Mouse (Mus musculus): ENCODE measurements around the gene Sik3. TPM values are rescaled to one million over a fixed set of nuclear protein-coding genes. Genes with fewer than 3 reads are reported as not detected.

The Sik3 gene
- polyA plus RNA-seq, 1 experiment from 2014 or later: 12.6 TPM

GRCm38 (mm10) chr9:46272677-46273454, 260.2 kb downstream of the Sik3 start, which contains the start of gene Zpr1:
TSS of gene Zpr1 (plus strand) at chr9:46273064.
- Histone ChIP-seq H3K27me3 (peaks cover 37% of the 10 kb centered on the region), H3K4me1 (peaks cover 10% of the 10 kb centered on the region), H3K4me3 (peak within 1 kb of the TSS; percentile 96), H3K9me3 (no peaks in the 10 kb centered on the region), H3K27ac (replicated peaks) (peak within 1 kb of the TSS; percentile 52), H3K4me2 (replicated peaks) (peak within 1 kb of the TSS; percentile 97), H3K9ac (replicated peaks) (peak within 1 kb of the TSS; percentile 76), H3K36me3 (peaks cover 29% of the 10 kb centered on the region)
- ATAC-seq (ENCODE audit: low FRiP score, low read depth): peak; percentile 97
- WGBS: 7% methylated on average over 45 of the region's 45 CpGs

Other genes with a start within 250 kb of the Sik3 start
- 16.4 and 17.4 TPM in 2 replicates for gene Cep164, start 184.1 kb upstream of the Sik3 start, polyA plus RNA-seq (2016; fragmentation: Nextera tagmentation; extraction: Ambion mirVana)
- 37.7 and 38.8 TPM in 2 replicates for gene Bace1, start 174.2 kb upstream of the Sik3 start, polyA plus RNA-seq (2016; fragmentation: Nextera tagmentation; extraction: Ambion mirVana)
- 23.1 and 27.8 TPM in 2 replicates for gene Pcsk7, start 106.3 kb upstream of the Sik3 start, polyA plus RNA-seq (2016; fragmentation: Nextera tagmentation; extraction: Ambion mirVana)
- gene Rnf214, start 105.9 kb upstream of the Sik3 start, polyA plus RNA-seq (2016; fragmentation: Nextera tagmentation; extraction: Ambion mirVana): 98.0 and 98.4 TPM in 2 replicates
- 26.6 and 31.6 TPM in 2 replicates for gene Tagln, start 76.8 kb upstream of the Sik3 start, polyA plus RNA-seq (2016; fragmentation: Nextera tagmentation; extraction: Ambion mirVana)
- gene Sidt2, start 57.6 kb upstream of the Sik3 start, polyA plus RNA-seq (2016; fragmentation: Nextera tagmentation; extraction: Ambion mirVana): 36.0 and 36.4 TPM in 2 replicates
- 291 and 326 TPM in 2 replicates for gene Pafah1b2, start 130 bp upstream of the Sik3 start, polyA plus RNA-seq (2016; fragmentation: Nextera tagmentation; extraction: Ambion mirVana)
- gene Apoa1, start 215.8 kb downstream of the Sik3 start, polyA plus RNA-seq (2016; fragmentation: Nextera tagmentation; extraction: Ambion mirVana): 1.3 and 6.7 TPM in 2 replicates
- gene Apoc3, start 222.8 kb downstream of the Sik3 start, polyA plus RNA-seq (2016; fragmentation: Nextera tagmentation; extraction: Ambion mirVana): not detected in 2 replicates
- gene Apoa4, start 227.9 kb downstream of the Sik3 start, polyA plus RNA-seq (2016; fragmentation: Nextera tagmentation; extraction: Ambion mirVana): 0.94 TPM in 1 of 2 replicates, not detected in the other